ENCODE assay signal across 8 mouse cellular contexts in the genomic region with DNA sequence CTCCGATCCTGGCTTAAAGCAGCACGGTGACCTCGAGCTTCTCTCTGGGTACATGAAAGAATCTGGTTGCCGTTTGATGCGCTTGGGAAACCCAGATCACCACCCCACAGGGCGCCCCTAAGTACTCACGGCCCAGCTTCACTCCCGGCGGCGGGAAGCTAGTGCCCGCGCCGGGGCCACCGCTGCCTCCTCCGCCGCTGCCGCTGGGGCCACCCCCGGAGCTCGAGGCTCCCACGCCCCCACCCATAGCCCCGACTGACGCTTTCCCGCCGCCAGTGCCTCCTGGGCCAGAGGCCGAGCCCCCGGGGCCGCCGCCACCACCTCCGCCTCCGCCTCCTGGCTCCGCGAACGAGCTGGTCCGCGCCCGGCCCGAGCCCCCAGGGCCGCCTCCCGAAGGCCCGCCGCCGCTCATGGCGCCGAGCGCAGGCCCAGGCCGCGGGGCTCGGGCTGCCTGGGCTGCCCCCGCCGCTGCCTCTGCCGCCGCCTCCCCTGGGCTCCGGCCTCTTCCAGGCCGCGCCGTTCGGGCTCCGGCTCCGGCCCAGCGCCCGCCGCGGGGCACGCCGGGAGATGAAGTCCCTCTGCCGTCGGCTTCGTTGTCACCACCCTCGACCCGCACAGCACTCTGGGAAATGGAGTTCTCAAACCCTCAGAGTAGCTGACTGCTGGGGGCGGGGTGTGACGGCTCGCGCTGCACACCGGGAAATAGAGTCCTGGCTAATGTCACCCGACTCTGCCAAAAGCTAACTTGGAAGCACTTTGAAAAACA. TPM values are rescaled to one million over a fixed set of nuclear protein-coding genes. Genes with fewer than 3 reads are reported as not detected.
DNase-seq lines count a peak whose midpoint lies in the region; ATAC-seq lines count a peak whose summit lies in the region.

A gene (minus strand): TSS at position 603 of the 766 bp plus-strand sequence.

- H3K27me3 ChIP-seq in hindbrain, embryonic 13.5 days: no peaks in the 10 kb centered on the region

- peak; percentile 88 for ATAC-seq in hindbrain, embryonic 13.5 days (ENCODE audit: low FRiP score)

- H3K36me3 ChIP-seq in hindbrain, embryonic 13.5 days: peaks cover 30% of the 10 kb centered on the region

- WGBS in hindbrain, embryonic 13.5 days: under 1% methylated on average over 76 of the region's 76 CpGs

- peak within 1 kb of the TSS; percentile 82 for H3K4me3 ChIP-seq in hindbrain, embryonic 13.5 days

- H3K4me2 ChIP-seq in hindbrain, embryonic 13.5 days: peak within 1 kb of the TSS; percentile 63

- H3K9ac ChIP-seq in hindbrain, embryonic 13.5 days: peak within 1 kb of the TSS; percentile 97

- H3K4me1 ChIP-seq in hindbrain, embryonic 13.5 days (replicated peaks): peaks cover 33% of the 10 kb centered on the region

- H3K9me3 ChIP-seq in hindbrain, embryonic 13.5 days: no peaks in the 10 kb centered on the region

- DNase-seq in Muller cell, postnatal 12 days (ENCODE audit: inconsistent ontology term): peak; percentile 97
- peak; percentile 99 for DNase-seq in cerebellum, adult 9-11 months
- peak; percentile 96 for DNase-seq in frontal cortex, postnatal 14 days (ENCODE audit: low spot score in 2 of 2)
- peak; percentile 98 for DNase-seq in layer of hippocampus, postnatal 36 days
- peak; percentile 99 for DNase-seq in lung, postnatal 36 days
- DNase-seq in right cerebral cortex, postnatal 10 days (ENCODE audit: low spot score in 2 of 2): peak; percentile 99
- DNase-seq in urinary bladder, postnatal 25 days (ENCODE audit: low spot score): peak; percentile 93

- H3K27ac ChIP-seq in hindbrain, embryonic 13.5 days: peak within 1 kb of the TSS; percentile 89

RNA-seq across cellular contexts. Expression of the gene that starts here (rescaled TPM):
- 13.9 and 14.6 TPM in 2 replicates for polyA plus RNA-seq in hindbrain, embryonic 13.5 days (2015; fragmentation: Nextera tagmentation; extraction: Ambion mirVana)
- 100 to 1,000 TPM; 195 to 201 TPM for total RNA-seq in layer of hippocampus, postnatal 36 days (2021)

Comparison
In these comparisons a context has a peak if more than half of its experiments do, and no peak if none do; other contexts are left out.
1. Peak in every context shown above with its lines: DNase-seq, ATAC-seq, H3K4me3 ChIP-seq and H3K27ac ChIP-seq.